Mouse (Mus musculus): ENCODE measurements at regions not wholly inside any gene's neighbourhood (a gene's known extent, or its start where the extent isn't known, plus 50 kb on each side); places are given as distances from the start of the nearest gene placed in this dataset.
A peak's percentile ranks its signal among the peaks of the same experiment; 100 is the strongest.

DNA sequence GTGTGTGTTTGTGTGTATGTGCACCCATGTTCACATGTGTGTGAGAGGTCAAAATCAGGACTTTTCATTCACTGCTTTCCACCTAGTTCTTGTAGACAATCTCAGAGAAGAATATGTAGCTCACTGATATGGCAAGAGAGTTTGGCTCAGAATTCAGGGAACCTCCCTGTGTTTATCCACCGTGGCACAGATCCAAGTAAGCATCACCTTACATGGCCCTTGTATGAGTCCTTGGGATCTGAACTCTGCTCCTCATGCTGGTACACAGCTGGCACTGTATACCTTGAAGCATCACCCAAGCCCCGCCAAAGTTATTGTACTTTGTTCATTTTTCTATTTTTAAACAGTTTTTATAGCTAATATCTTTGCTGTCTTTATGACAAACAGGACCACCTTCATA lies 385.7 kb downstream of the Tecrl start:
- intact Hi-C loops (cut with DNase I) = loop anchor here (5.0 kb wide), 1 partner anchor 83 kb away; no protein-coding TSS in a partner anchor
- H3K79me2 ChIP-seq (replicated peaks; ENCODE audit: control insufficient read depth, insufficient read depth, low read length) = no peaks in the 10 kb centered on the region
- H3K9ac ChIP-seq (ENCODE audit: low read depth, low read length) = no peak overlapping the region
- H3K27me3 ChIP-seq (ENCODE audit: control insufficient read depth, insufficient read depth, low read length) = no peaks in the 10 kb centered on the region
- H3K36me3 ChIP-seq (ENCODE audit: control insufficient read depth, insufficient read depth, low read length) = no peaks in the 10 kb centered on the region
- no peak for DNase-seq
- no peak overlapping the region for H3K4me3 ChIP-seq
- WGBS = 68% methylated on average over 2 of the region's 2 CpGs
- TF ChIP-seq EP300 (IDR thresholded peaks at IDR 0.05; ENCODE audit: insufficient read depth, low read depth, low read length) (no peak), POLR2A (IDR thresholded peaks at IDR 0.05; ENCODE audit: insufficient read depth, low read depth, low read length) (no peak), CTCF (IDR thresholded peaks at IDR 0.05) (no peak)
- H3K4me1 ChIP-seq (ENCODE audit: control insufficient read depth, insufficient read depth, low read length) = no peaks in the 10 kb centered on the region
- no peak overlapping the region for H3K27ac ChIP-seq

DNA sequence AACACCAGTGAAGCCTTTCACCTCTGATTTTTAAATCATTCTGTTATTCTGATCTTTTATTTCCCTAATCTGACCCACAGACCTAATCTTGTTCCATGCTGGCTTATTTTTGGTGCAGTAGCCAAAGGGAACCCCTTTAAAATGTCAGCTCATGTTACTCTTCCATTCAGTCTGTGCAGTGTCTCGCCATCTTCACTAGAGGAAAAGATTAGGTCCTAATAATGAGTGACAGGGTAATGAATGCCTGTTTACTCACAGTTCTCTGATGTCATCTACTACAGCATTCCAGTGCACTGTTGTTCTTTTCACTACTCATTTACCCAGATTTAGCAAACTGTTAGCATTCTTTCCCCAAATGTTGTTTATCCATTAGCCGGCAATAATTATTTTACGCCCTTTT lies 388.2 kb downstream of the Tecrl start:
- 76% methylated on average over 3 of the region's 3 CpGs for WGBS
- TF ChIP-seq EP300 (IDR thresholded peaks at IDR 0.05; ENCODE audit: insufficient read depth, low read depth, low read length) (no peak), POLR2A (IDR thresholded peaks at IDR 0.05; ENCODE audit: insufficient read depth, low read depth, low read length) (no peak), CTCF (IDR thresholded peaks at IDR 0.05) (no peak)

DNA sequence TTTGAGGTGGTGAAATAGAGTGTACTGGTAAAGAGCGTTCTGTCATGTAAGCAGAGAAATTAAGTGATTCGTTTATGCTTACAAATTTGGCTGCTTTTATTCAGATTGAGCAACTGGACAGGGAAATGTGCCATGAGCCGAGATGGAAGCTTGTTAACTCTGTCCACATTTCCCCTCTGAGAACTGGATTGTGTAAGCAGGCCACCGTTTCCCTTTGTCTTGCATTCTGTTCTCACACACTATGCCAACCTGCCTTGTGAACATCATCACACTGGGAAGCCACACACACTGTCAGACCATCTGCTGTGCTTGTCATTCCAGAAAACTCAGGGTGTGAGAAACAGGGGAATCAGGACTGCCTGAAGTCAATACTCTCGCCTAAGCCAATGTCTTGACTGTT lies 388.8 kb downstream of the Tecrl start:
- 50% methylated on average over 5 of the region's 5 CpGs for WGBS
- peak; percentile 34 to 62 for DNase-seq
- Histone ChIP-seq H3K36me3 (ENCODE audit: control insufficient read depth, insufficient read depth, low read length) (no peaks in the 10 kb centered on the region), H3K4me1 (ENCODE audit: control insufficient read depth, insufficient read depth, low read length) (no peaks in the 10 kb centered on the region), H3K27me3 (ENCODE audit: control insufficient read depth, insufficient read depth, low read length) (no peaks in the 10 kb centered on the region), H3K9ac (ENCODE audit: low read depth, low read length) (no peak overlapping the region), H3K79me2 (replicated peaks; ENCODE audit: control insufficient read depth, insufficient read depth, low read length) (no peaks in the 10 kb centered on the region), H3K4me3 (no peak overlapping the region), H3K27ac (no peak overlapping the region)
- intact Hi-C loops (cut with DNase I) = loop anchor here (5.0 kb wide), 1 partner anchor 86 kb away; no protein-coding TSS in a partner anchor
- TF ChIP-seq CTCF (IDR thresholded peaks at IDR 0.05) (no peak), POLR2A (IDR thresholded peaks at IDR 0.05; ENCODE audit: insufficient read depth, low read depth, low read length) (no peak), EP300 (IDR thresholded peaks at IDR 0.05; ENCODE audit: insufficient read depth, low read depth, low read length) (no peak)

More for the DNA sequence above, 388.2 kb downstream of the Tecrl start:
- Histone ChIP-seq H3K9ac (ENCODE audit: low read depth, low read length) (no peak overlapping the region), H3K27me3 (ENCODE audit: control insufficient read depth, insufficient read depth, low read length) (no peaks in the 10 kb centered on the region), H3K4me3 (no peak overlapping the region), H3K79me2 (replicated peaks; ENCODE audit: control insufficient read depth, insufficient read depth, low read length) (no peaks in the 10 kb centered on the region), H3K36me3 (ENCODE audit: control insufficient read depth, insufficient read depth, low read length) (no peaks in the 10 kb centered on the region), H3K4me1 (ENCODE audit: control insufficient read depth, insufficient read depth, low read length) (no peaks in the 10 kb centered on the region), H3K27ac (no peak overlapping the region)
- no peak for DNase-seq
- intact Hi-C loops (cut with DNase I) = loop anchor here (5.0 kb wide), 1 partner anchor 85 kb away; no protein-coding TSS in a partner anchor

DNA sequence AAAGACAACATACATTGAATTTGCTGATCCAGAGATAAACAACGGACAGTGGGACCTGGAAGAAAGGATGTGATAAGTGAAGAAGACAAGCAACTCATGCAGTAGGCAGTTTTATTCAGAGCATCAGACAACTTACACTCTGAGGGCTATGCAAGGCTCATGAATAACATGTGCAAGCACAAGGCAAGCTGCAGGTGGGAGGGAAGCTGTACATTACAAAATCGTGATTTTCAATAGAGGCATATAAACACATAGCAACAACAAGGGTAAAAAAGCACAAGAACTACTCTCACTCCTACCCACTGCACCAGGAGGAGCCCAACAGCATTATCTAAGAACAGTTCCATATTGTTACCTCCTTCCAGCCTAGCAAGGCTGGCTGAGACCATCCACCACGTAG lies 390.5 kb downstream of the Tecrl start:
- TF ChIP-seq EP300 (IDR thresholded peaks at IDR 0.05; ENCODE audit: insufficient read depth, low read depth, low read length) (no peak), POLR2A (IDR thresholded peaks at IDR 0.05; ENCODE audit: insufficient read depth, low read depth, low read length) (no peak), CTCF (IDR thresholded peaks at IDR 0.05) (no peak)
- no peak for DNase-seq
- H3K27me3 ChIP-seq (ENCODE audit: control insufficient read depth, insufficient read depth, low read length) = no peaks in the 10 kb centered on the region
- H3K36me3 ChIP-seq (ENCODE audit: control insufficient read depth, insufficient read depth, low read length) = no peaks in the 10 kb centered on the region
- no peak overlapping the region for H3K9ac ChIP-seq (ENCODE audit: low read depth, low read length)
- 55% methylated on average over 3 of the region's 3 CpGs for WGBS
- H3K27ac ChIP-seq = no peak overlapping the region
- H3K4me3 ChIP-seq = no peak overlapping the region
- intact Hi-C loops (cut with DNase I) = no loop called here
- no peaks in the 10 kb centered on the region for H3K4me1 ChIP-seq (ENCODE audit: control insufficient read depth, insufficient read depth, low read length)
- no peaks in the 10 kb centered on the region for H3K79me2 ChIP-seq (replicated peaks; ENCODE audit: control insufficient read depth, insufficient read depth, low read length)

DNA sequence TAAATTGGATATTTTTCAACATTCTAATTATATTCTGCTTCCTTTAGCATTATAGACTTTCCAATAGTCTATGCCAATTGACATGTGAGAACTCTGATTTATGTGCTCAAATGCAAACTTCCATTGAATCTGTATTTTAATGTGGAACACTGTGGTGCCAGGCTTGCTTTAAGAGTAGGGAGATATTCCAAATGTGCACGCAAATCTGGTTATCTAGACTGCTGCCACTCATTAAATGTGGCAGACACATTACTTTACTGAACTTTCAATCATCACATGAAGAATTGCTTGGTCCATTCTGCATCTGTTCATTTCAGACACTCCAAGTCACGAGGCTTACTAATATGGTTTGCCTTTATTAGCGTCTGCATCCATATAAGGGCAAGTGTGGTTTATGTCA lies 399.0 kb downstream of the Tecrl start:
- intact Hi-C loops (cut with DNase I) = no loop called here
- H3K27ac ChIP-seq = no peak overlapping the region
- TF ChIP-seq CTCF (IDR thresholded peaks at IDR 0.05) (no peak), EP300 (IDR thresholded peaks at IDR 0.05; ENCODE audit: insufficient read depth, low read depth, low read length) (no peak), POLR2A (IDR thresholded peaks at IDR 0.05; ENCODE audit: insufficient read depth, low read depth, low read length) (no peak)

DNA sequence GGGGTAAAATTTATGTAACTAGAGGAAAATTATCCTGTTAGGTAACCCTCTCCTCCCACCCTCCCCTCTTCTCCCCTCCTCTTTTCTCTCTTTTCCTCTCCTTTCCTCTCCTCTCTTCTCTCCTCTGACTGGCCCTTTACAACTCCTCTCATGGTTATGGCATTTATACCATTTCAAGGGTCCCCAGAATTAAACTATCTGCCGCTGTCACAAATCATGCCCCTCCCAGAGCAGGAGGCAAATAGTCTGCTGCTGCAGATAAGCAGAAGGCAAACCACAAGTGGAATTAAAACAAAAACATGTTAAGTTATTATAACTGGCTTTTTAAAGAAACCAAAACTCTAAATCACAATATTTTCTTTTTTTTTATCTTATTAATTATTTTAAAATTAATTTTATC lies 407.9 kb downstream of the Tecrl start:
- H3K79me2 ChIP-seq (replicated peaks; ENCODE audit: control insufficient read depth, insufficient read depth, low read length) = no peaks in the 10 kb centered on the region
- no peak overlapping the region for H3K4me3 ChIP-seq
- DNase-seq = no peak
- intact Hi-C loops (cut with DNase I) = no loop called here
- no peaks in the 10 kb centered on the region for H3K36me3 ChIP-seq (ENCODE audit: control insufficient read depth, insufficient read depth, low read length)
- H3K9ac ChIP-seq (ENCODE audit: low read depth, low read length) = no peak overlapping the region
- 52% methylated on average over 1 of the region's 1 CpGs for WGBS
- no peaks in the 10 kb centered on the region for H3K27me3 ChIP-seq (ENCODE audit: control insufficient read depth, insufficient read depth, low read length)
- no peak overlapping the region for H3K27ac ChIP-seq
- no peaks in the 10 kb centered on the region for H3K4me1 ChIP-seq (ENCODE audit: control insufficient read depth, insufficient read depth, low read length)
- TF ChIP-seq EP300 (IDR thresholded peaks at IDR 0.05; ENCODE audit: insufficient read depth, low read depth, low read length) (no peak), POLR2A (IDR thresholded peaks at IDR 0.05; ENCODE audit: insufficient read depth, low read depth, low read length) (no peak), CTCF (IDR thresholded peaks at IDR 0.05) (no peak)

More for the DNA sequence above, 399.0 kb downstream of the Tecrl start:
- 64% methylated on average over 3 of the region's 3 CpGs for WGBS
- DNase-seq = no peak
- no peak overlapping the region for H3K9ac ChIP-seq (ENCODE audit: low read depth, low read length)
- no peak overlapping the region for H3K4me3 ChIP-seq
- no peaks in the 10 kb centered on the region for H3K36me3 ChIP-seq (ENCODE audit: control insufficient read depth, insufficient read depth, low read length)
- no peaks in the 10 kb centered on the region for H3K79me2 ChIP-seq (replicated peaks; ENCODE audit: control insufficient read depth, insufficient read depth, low read length)
- no peaks in the 10 kb centered on the region for H3K4me1 ChIP-seq (ENCODE audit: control insufficient read depth, insufficient read depth, low read length)
- no peaks in the 10 kb centered on the region for H3K27me3 ChIP-seq (ENCODE audit: control insufficient read depth, insufficient read depth, low read length)
